Mouse (Mus musculus) limb, embryonic 15.5 days (tissue): ENCODE measurements around the gene Snx21. TPM values are rescaled to one million over a fixed set of nuclear protein-coding genes. Genes with fewer than 3 reads are reported as not detected.

ENCODE experiments used
- ATAC-seq: fragments of 200-750 bp; cut with Nextera tagmentation; 2 replicates; pipeline ENCODE4 v1.8.0; 2017; ENCODE audit warnings: low read depth, moderate TSS enrichment; ENCODE audit not compliant: insufficient number of reproducible peaks, low FRiP score, low TSS enrichment
- H3K27ac ChIP-seq: fragments of 300-500 bp; sonication (generic); 2 replicates; pipeline ENCODE4 v1.5.1; 2015; ENCODE audit warnings: moderate library complexity, mild to moderate bottlenecking, inconsistent platforms
- H3K27me3 ChIP-seq: fragments of 300-500 bp; sonication (generic); 2 replicates; pipeline ENCODE4 v1.6.1; 2015; ENCODE audit warnings: inconsistent platforms
- H3K36me3 ChIP-seq: fragments of 300-500 bp; sonication (generic); 2 replicates; pipeline ENCODE4 v1.6.1; 2015; ENCODE audit warnings: inconsistent platforms
- H3K4me1 ChIP-seq: fragments of 300-500 bp; sonication (generic); 2 replicates; pipeline ENCODE4 v1.6.1; 2015; ENCODE audit warnings: inconsistent platforms
- H3K4me2 ChIP-seq: fragments of 300-500 bp; sonication (generic); 2 replicates; pipeline ENCODE4 v1.6.1; 2015; ENCODE audit warnings: mild to moderate bottlenecking, inconsistent platforms
- H3K4me3 ChIP-seq: fragments of 300-500 bp; sonication (generic); 2 replicates; pipeline ENCODE4 v1.5.1; 2015; ENCODE audit warnings: mild to moderate bottlenecking, inconsistent platforms
- H3K9ac ChIP-seq: fragments of 300-500 bp; sonication (generic); 2 replicates; pipeline ENCODE4 v1.6.1; 2015; ENCODE audit warnings: inconsistent platforms
- H3K9me3 ChIP-seq: fragments of 300-500 bp; sonication (generic); 2 replicates; pipeline ENCODE4 v1.6.1; 2016; ENCODE audit warnings: inconsistent platforms
- WGBS: fragments of 180-500 bp; shearing (Covaris S2); methylation state at CpG from one replicate; pipeline ENCODE4 v1.1.7; 2015; 5-methylcytosine and 5-hydroxymethylcytosine counted together
- polyA plus RNA-seq: library from polyadenylated mRNA; unstranded; fragments of >200 nt; fragmentation: Nextera tagmentation; extraction: Ambion mirVana; gene quantifications from 2 replicates; pipeline ENCODE4 v1.2.1, GENCODE M21; 2015

The Snx21 gene
- polyA plus RNA-seq, result 33.8 and 40.5 TPM in 2 replicates

DNA sequence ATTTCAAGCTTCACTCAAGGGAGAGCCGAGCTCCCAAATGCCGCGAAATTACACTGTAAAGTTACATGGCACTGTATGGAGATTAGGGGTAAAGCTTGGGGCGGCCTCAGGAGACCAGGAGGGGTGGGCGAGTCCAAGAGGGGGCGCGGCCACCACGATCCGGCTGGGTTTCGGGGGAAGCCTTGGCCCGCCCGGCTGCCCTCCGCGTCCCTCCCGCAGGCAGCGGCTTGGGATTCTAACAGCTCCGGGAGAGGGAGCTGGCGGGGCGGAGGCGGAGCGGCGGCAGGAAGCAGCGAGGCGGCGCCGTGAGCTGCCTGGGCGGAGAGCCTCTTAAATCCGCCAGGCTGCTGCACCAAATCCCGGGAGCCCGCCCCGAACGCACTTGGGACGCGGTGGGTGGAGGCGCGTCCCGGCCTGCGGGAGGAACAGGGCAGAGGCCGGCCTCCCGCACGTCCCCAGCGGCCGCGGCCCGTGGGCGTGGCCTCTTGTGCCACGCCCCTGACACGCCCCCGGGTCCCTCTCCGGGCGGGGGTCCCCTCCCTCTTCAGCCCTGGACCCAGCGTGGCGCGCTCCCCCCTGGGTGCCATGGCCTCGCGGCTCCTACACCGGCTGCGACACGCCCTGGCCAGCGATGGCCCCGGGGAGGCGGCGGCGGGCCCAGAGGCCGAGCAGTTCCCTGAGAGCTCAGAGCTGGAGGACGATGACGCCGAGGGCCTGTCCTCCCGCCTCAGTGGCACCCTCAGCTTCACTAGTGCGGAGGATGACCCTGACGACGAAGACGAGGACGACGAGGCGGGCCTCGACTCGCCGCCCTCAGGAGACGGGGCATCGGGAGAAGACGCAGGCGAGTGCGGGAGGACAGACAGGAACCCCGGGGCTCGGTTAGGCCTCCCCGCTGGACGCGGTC, at the start of gene Snx21:
Gene Snx21, plus strand, starts transcription at position 343 of the 907 bp plus-strand sequence.
- H3K9me3 ChIP-seq, result no peaks in the 10 kb centered on the region
- H3K9ac ChIP-seq, result peak within 1 kb of the TSS; percentile 80
- H3K4me1 ChIP-seq, result peaks cover 27% of the 10 kb centered on the region
- WGBS, result under 1% methylated on average over 86 of the region's 89 CpGs
- peak within 1 kb of the TSS; percentile 93 for H3K27ac ChIP-seq
- H3K36me3 ChIP-seq, result peaks cover 13% of the 10 kb centered on the region; the same call in 1 of the 2 replicates
- peak within 1 kb of the TSS; percentile 63 for H3K4me3 ChIP-seq
- no peaks in the 10 kb centered on the region for H3K27me3 ChIP-seq
- peak; percentile 87 for ATAC-seq
- H3K4me2 ChIP-seq, result peak within 1 kb of the TSS; percentile 72

DNA sequence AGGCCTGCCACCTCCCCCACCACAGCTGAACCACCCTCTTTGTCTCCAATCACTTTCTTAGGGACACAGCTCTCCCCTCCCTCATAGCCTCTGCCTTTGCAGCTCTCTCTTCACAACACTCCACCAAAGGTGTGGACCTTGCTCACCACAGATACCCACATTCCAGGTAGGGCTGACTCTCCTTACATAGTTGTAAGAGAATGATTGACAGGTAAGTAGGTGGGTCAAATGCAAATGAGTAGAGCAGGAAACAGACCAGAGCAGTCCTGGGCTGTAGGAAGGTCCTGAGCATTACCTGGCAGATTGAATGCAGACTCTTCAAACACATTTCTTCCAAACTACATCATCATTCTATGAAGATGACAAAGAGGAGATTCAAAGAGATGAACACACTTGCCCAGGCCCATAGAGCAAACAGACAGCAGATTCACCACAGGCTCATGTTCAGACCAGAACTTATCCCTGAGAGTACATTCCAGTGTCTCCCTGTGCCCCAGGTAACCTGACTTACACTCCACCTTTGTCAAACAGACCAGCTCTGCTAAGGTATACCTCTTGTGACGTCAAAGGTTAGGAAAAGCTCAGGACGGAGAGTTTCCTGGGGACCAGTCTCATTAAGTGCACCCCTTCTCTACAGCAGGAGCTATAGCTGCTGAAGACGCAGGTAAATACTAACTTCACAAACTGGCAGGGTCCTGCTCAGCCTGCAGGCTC, 48.1 kb upstream of the Snx21 start:
- H3K27me3 ChIP-seq, result no peaks in the 10 kb centered on the region
- no peak for ATAC-seq
- H3K4me3 ChIP-seq, result no peak overlapping the region
- no peak overlapping the region for H3K4me2 ChIP-seq
- WGBS, result 57% methylated on average over 3 of the region's 3 CpGs
- H3K9ac ChIP-seq, result no peak overlapping the region
- H3K36me3 ChIP-seq, result no peaks in the 10 kb centered on the region
- no peaks in the 10 kb centered on the region for H3K9me3 ChIP-seq
- H3K27ac ChIP-seq, result no peak overlapping the region
- no peaks in the 10 kb centered on the region; the same call in 1 of the 2 replicates for H3K4me1 ChIP-seq

DNA sequence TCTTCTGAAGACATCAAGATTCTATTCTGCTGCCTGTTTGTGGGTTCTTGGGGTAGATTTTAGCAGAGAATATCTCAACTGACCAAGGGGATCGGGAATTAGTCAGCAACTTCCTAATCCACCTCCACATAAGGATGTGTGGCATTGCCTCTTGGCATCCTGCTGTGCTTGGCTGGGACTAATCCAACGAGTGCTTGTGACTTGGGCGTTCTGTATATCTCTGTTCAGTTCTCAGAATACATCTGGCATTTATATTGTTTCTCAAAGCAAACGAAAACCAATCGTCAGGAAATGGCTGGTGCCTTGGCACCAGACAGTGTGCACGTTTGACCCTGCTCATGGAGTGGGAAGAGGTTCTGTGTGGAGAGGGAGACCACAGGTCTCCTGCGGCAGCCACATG, 45.7 kb upstream of the Snx21 start:
- Histone ChIP-seq H3K4me2 (no peak overlapping the region), H3K36me3 (no peaks in the 10 kb centered on the region), H3K4me3 (no peak overlapping the region), H3K27me3 (no peaks in the 10 kb centered on the region), H3K4me1 (peaks cover 4% of the 10 kb centered on the region; the same call in 1 of the 2 replicates), H3K9me3 (no peaks in the 10 kb centered on the region), H3K27ac (no peak overlapping the region), H3K9ac (no peak overlapping the region)
- no peak for ATAC-seq
- 38% methylated on average over 7 of the region's 7 CpGs for WGBS

DNA sequence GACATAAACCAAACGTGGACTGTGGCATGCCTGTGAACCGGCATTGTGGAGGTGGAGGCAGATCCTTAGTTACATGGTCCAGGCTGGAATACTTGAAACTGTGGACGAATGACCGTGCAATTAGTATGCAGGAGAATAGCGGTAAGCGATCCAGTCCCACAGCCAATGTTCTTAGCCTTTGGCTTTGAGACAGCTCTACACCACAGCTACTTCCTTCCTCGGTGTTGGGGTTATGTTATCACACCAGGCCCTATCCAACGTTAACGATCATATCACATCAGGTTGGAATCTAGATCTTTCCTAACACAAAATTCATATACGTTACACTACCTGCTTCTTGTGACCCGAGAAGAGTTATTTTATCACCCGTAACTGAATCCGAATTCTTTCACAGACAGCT, 40.6 kb upstream of the Snx21 start:
- H3K27ac ChIP-seq, result no peak overlapping the region

DNA sequence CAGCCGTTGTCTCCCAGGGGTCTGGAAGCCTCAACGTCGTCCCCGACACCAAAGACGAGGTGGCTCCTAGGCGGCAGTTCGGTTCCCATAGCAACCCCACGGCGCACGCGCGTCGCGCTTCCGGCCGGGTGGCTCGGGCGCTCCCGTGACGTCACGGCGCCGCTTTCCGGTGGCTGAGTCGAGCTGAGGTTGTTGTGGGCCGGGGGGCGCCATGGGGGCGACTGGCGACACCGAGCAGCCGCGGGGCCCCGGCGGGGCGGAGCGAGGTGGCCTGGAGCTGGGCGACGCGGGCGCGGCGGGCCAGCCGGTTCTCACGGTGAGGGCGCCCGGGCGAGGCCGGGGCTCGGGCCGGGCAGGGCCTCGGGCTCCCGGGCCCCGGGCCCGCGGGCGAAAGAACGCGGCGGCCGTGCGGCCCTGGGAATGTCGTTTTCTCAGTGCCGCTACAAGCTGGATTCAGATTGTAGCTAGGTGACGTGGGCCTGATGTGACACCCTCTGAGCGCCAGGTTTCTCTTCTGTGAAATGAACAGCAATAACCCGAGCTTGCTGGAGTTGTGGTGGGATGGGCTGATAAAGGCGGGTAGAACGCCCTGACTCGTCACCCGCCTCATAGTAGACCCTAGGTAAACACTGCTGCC, 39.7 kb upstream of the Snx21 start, which contains the start of the genes Wfdc3 and Dnttip1:
Gene Wfdc3, minus strand, starts transcription at position 89 of the 637 bp plus-strand sequence.
Gene Dnttip1, plus strand, starts transcription at position 141 of the 637 bp plus-strand sequence.
- H3K27me3 ChIP-seq, result no peaks in the 10 kb centered on the region
- peak within 1 kb of the TSS; percentile 95 for H3K9ac ChIP-seq
- no peaks in the 10 kb centered on the region for H3K9me3 ChIP-seq
- ATAC-seq, result peak; percentile 79
- H3K4me1 ChIP-seq, result peaks cover 22% of the 10 kb centered on the region
- peak within 1 kb of the TSS; percentile 65 for H3K27ac ChIP-seq
- peak within 1 kb of the TSS; percentile 77 for H3K4me2 ChIP-seq
- H3K36me3 ChIP-seq, result peaks cover 32% of the 10 kb centered on the region
- under 1% methylated on average over 49 of the region's 70 CpGs for whole genome bisulfite sequencing
- peak within 1 kb of the TSS; percentile 96 for H3K4me3 ChIP-seq

More for the DNA sequence above, 40.6 kb upstream of the Snx21 start:
- Histone ChIP-seq H3K4me3 (peak overlapping the region; percentile 96), H3K36me3 (peaks cover 23% of the 10 kb centered on the region), H3K9ac (peak overlapping the region; percentile 95; the same call in 1 of the 2 replicates), H3K4me2 (peak overlapping the region; percentile 69), H3K27me3 (no peaks in the 10 kb centered on the region), H3K9me3 (no peaks in the 10 kb centered on the region), H3K4me1 (peaks cover 22% of the 10 kb centered on the region)
- ATAC-seq, result no peak
- WGBS, result 68% methylated on average over 13 of the region's 13 CpGs

DNA sequence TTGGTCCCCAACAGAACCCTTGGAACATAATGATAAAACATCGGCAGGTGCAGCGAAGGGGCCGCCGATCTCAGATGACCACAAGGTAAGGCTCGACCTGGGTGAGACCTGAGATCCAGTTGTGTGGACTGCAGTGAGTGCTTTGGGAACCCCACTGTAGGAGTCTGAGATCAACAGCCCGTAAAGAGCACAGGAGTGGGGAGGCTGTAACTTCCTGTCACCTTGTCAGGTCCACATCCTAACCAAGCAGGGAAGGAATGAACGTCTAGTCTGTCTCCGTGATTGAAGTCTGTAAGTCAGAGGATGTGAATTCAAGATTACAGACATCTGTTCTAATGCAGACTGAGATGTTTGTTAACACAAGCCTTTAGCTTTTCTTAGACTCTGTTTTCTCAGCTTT, 38.9 kb upstream of the Snx21 start:
- Histone ChIP-seq H3K27ac (peak overlapping the region; percentile 65; the same call in 1 of the 2 replicates), H3K9me3 (no peaks in the 10 kb centered on the region), H3K4me3 (peak overlapping the region; percentile 96), H3K36me3 (peaks cover 35% of the 10 kb centered on the region), H3K27me3 (no peaks in the 10 kb centered on the region), H3K4me2 (peak overlapping the region; percentile 77), H3K4me1 (peaks cover 22% of the 10 kb centered on the region), H3K9ac (peak overlapping the region; percentile 95)
- no peak for ATAC-seq
- 45% methylated on average over 8 of the region's 8 CpGs for WGBS

DNA sequence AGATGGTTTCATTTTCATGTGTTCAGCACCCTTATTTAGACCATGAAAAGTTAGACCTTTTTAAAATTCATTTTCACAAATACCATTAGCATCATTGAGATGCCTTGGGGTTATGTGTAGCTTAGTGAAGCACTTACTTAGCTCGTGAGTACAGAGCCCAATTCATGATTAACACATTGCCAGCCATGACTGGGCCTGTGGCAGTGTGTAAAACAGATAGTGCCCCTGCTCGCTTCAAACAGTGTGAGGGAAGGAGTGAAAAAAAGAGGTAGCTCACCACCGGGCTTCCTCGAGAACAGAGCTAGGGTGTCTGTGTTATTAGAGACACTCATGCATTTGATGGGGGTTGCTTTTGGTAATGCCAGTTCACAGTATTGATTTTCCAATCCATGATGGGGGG, 37.4 kb upstream of the Snx21 start:
- ATAC-seq, result no peak
- no peaks in the 10 kb centered on the region for H3K27me3 ChIP-seq
- 75% methylated on average over 4 of the region's 4 CpGs for WGBS
- peaks cover 45% of the 10 kb centered on the region for H3K36me3 ChIP-seq
- H3K27ac ChIP-seq, result no peak overlapping the region
- no peak overlapping the region for H3K4me2 ChIP-seq
- H3K9ac ChIP-seq, result no peak overlapping the region
- H3K4me1 ChIP-seq, result peaks cover 22% of the 10 kb centered on the region
- H3K4me3 ChIP-seq, result no peak overlapping the region
- H3K9me3 ChIP-seq, result no peaks in the 10 kb centered on the region

DNA sequence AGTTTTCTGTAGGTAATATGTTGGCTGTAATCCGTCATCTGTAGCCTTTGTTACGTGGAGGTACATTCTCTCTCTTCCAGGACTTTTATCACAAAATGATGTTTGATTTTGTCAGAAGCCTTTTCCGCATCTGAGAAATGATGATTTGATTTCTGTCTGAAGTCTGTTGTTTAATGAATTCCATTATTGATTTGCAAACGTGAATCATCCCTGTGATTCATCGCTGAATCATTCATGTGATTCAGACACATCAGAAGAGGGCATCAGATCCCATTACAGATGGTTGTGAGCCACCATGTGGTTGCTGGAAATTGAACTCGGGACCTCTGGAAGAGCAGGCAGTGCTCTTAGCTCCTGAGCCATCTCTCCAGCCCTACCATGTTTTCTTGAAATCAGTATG, 36.6 kb upstream of the Snx21 start:
- Histone ChIP-seq H3K9ac (no peak overlapping the region), H3K4me2 (no peak overlapping the region), H3K9me3 (no peaks in the 10 kb centered on the region), H3K27me3 (no peaks in the 10 kb centered on the region), H3K4me1 (peaks cover 17% of the 10 kb centered on the region), H3K27ac (no peak overlapping the region), H3K4me3 (no peak overlapping the region), H3K36me3 (peaks cover 52% of the 10 kb centered on the region)
- no peak for ATAC-seq
- WGBS, result 87% methylated on average over 6 of the region's 6 CpGs

DNA sequence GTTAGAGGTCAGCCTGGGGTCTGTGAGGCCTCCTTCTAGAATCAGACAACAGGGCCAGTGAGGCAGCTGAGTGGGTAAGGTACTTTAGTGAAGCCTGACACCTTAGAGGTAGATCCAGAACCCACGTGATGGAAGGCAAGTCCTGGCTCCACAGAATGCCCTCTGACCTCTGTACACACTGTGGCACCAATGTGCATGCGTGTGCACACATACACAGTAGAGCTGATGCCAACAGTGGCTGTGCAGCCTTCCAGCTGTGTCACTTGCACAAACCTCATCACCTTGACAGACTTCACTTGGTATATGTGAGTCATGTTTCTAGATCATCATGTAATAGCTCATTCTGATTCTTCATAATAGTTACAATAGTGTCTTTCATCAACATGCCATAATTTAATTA, 33.2 kb upstream of the Snx21 start:
- no peaks in the 10 kb centered on the region for H3K9me3 ChIP-seq
- no peak overlapping the region for H3K4me2 ChIP-seq
- WGBS, result 85% methylated on average over 2 of the region's 2 CpGs
- no peaks in the 10 kb centered on the region for H3K27me3 ChIP-seq
- no peak overlapping the region for H3K9ac ChIP-seq
- no peak for ATAC-seq
- no peak overlapping the region for H3K4me3 ChIP-seq
- H3K27ac ChIP-seq, result no peak overlapping the region
- peaks cover 84% of the 10 kb centered on the region for H3K36me3 ChIP-seq
- H3K4me1 ChIP-seq, result peaks cover 2% of the 10 kb centered on the region

DNA sequence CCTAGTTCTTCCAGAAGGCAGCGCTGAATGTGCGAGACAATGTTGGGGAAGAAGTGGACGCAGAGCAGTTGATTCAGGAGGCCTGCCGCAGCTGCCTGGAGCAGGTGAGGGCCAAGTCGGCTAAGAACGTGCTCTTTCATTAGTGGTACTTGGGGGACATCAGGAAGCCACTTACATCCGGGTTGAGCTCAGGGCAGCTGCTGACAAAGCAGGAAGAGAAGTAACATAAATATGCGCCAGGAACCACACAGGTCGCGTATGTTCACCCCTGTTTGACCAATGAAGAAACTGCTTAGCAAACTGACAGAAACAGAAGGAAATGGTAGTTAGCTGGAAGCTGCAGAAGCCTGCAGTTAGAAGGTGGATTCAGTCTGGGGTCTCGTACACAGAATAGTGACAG, 31.5 kb upstream of the Snx21 start:
- H3K9me3 ChIP-seq, result no peaks in the 10 kb centered on the region
- H3K4me1 ChIP-seq, result no peaks in the 10 kb centered on the region
- 81% methylated on average over 11 of the region's 11 CpGs for WGBS
- H3K9ac ChIP-seq, result no peak overlapping the region
- ATAC-seq, result no peak
- no peak overlapping the region for H3K27ac ChIP-seq
- no peaks in the 10 kb centered on the region for H3K27me3 ChIP-seq
- no peak overlapping the region for H3K4me2 ChIP-seq
- H3K4me3 ChIP-seq, result no peak overlapping the region
- peaks cover 88% of the 10 kb centered on the region for H3K36me3 ChIP-seq

DNA sequence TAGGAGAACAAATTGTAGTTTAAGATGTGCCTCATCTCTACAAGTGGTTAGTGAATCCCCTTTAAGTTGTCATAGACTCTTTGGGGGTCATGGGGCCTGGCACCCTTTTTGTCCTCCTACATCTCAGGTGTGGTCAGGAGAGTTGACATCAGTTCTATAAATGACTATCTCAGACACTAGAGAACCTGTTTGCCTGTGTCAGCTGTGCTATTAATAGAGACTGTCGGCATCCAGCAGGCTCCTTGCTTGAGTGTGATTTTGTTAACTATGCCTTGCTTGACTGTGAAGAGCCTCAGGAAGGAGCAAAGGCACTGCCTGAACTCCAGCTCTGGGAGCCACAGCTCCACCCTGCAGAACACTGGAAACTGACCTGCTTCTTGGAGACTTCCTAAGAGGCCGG, 30.8 kb upstream of the Snx21 start:
- Histone ChIP-seq H3K27me3 (no peaks in the 10 kb centered on the region), H3K4me1 (no peaks in the 10 kb centered on the region), H3K9me3 (no peaks in the 10 kb centered on the region), H3K4me2 (no peak overlapping the region), H3K36me3 (peaks cover 90% of the 10 kb centered on the region), H3K27ac (no peak overlapping the region; the same call in 1 of the 2 replicates), H3K9ac (no peak overlapping the region), H3K4me3 (no peak overlapping the region)
- ATAC-seq, result no peak
- WGBS, result 87% methylated on average over 2 of the region's 2 CpGs
